Mouse (Mus musculus): ENCODE data around the gene Cpa5.

Gene Cpa5

GRCm38 (mm10) chr6:30610710-30611109 lies at the start of gene Cpa5:
TSS of gene Cpa5 (plus strand) at chr6:30611010.
- no peak for DNase-seq (ENCODE audit: low read depth)

DNA sequence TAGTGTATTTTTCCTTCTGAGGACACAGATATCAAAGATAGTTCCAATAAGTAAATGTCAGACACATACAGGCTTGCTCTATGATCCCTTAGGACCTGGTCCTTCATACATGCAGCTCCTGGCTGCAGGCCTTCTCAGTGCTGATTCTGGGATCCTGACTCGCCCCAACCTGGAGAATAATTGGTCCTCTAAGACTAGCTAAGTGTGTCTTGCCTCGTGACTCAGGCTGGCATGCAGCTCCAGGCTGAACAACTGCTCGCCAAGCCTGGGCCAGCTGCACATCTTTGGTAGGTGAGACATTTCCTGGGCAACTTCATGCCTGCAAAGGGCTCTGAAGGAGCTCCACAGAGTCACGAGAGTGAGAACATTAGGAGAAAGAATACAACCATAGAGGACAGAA lies 48.7 kb upstream of the Cpa5 start:
- DNase-seq (ENCODE audit: low read depth), result no peak

GRCm38 (mm10) chr6:30563575-30563974 lies 47.2 kb upstream of the Cpa5 start:
- DNase-seq (ENCODE audit: low read depth), result no peak

DNA sequence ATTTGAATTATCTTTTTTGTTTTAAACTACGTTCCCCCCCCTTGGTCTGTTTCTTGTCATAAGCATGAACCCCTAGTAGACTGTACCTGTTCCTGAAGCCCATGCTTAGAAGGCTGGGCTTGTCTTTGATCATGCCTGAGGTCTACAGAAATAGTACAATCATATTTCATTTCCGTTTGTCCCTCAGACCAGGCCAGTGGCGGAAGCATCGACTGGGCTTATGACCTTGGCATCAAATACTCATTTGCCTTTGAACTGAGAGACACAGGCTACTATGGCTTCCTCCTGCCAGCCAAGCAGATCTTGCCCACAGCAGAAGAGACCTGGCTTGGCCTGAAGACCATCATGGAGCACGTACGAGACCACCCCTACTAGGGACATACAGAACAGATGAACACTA lies 46.8 kb upstream of the Cpa5 start:
- no peak for DNase-seq (ENCODE audit: low read depth)

GRCm38 (mm10) chr6:30568069-30568468 lies 42.7 kb upstream of the Cpa5 start, which contains the start of gene Cpa4:
TSS of gene Cpa4 (plus strand) at chr6:30568369.
- no peak for DNase-seq (ENCODE audit: low read depth)

DNA sequence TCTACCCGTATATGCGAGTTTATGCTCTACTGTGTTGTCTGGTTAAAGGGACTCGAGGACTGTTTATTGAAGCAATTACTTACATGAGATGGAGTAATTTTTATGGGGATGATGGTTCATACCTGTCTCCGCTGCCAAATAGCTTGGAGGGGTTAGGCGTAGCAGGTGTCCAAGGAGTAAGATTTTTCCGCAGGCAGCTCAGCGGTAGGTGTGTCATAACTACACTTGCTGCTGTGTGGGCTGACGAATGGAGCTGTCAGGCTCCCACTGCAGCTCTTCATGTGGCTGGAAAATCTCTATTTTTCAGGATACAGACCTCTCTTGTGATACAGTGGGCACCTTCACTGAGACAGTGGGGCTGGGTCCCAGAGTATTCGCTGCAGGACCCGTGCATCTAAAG lies 41.5 kb upstream of the Cpa5 start:
- DNase-seq (ENCODE audit: low read depth), result no peak

DNA sequence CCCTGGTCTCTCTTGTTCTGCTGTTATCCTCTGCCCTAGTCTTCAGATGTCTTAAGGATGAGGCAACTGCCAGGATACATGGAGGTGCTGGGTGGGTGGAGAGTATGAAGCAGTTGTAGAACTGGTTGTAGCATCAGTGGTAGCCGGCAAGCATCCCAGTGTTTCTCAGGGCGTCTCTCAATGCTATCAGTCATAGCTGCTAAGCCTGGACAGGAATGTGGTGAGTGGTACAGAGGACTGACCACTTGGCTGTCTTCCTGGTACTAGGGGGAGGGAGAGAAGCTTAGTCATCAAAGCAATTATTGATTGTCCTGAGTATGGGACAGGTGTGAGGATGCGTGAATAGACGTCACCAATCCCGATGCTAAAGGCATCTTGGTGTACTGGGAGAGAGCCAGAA lies 40.8 kb upstream of the Cpa5 start:
- no peak for DNase-seq (ENCODE audit: low read depth)

- DNase-seq (ENCODE audit: low read depth), result no peak
Measured at GRCm38 (mm10) chr6:30572456-30573311, 38.1 kb upstream of the Cpa5 start.

- DNase-seq (ENCODE audit: low read depth), result no peak
Measured at GRCm38 (mm10) chr6:30573380-30573779, 37.4 kb upstream of the Cpa5 start.

- DNase-seq (ENCODE audit: low read depth), result no peak
Measured at GRCm38 (mm10) chr6:30574945-30575344, 35.9 kb upstream of the Cpa5 start.

GRCm38 (mm10) chr6:30576477-30577203 lies 34.2 kb upstream of the Cpa5 start:
- DNase-seq (ENCODE audit: low read depth), result no peak

- no peak for DNase-seq (ENCODE audit: low read depth)
Measured at GRCm38 (mm10) chr6:30579961-30580840, 30.6 kb upstream of the Cpa5 start.

DNA sequence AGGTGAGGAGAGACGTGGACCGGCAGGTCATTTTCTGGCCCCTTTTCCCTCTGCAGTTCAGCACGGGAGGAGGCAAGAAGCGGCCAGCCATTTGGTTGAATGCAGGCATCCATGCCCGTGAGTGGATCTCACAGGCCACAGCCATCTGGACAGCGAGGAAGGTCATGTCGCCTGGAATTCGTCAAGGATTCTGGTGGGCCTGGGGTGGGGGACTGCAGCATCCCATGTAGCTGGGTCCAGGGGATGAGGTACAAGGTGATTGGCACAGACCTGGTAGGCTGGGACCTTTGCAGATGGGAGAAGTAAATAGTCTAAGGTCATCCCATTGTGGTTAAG lies 30.0 kb upstream of the Cpa5 start:
- DNase-seq (ENCODE audit: low read depth), result no peak

DNA sequence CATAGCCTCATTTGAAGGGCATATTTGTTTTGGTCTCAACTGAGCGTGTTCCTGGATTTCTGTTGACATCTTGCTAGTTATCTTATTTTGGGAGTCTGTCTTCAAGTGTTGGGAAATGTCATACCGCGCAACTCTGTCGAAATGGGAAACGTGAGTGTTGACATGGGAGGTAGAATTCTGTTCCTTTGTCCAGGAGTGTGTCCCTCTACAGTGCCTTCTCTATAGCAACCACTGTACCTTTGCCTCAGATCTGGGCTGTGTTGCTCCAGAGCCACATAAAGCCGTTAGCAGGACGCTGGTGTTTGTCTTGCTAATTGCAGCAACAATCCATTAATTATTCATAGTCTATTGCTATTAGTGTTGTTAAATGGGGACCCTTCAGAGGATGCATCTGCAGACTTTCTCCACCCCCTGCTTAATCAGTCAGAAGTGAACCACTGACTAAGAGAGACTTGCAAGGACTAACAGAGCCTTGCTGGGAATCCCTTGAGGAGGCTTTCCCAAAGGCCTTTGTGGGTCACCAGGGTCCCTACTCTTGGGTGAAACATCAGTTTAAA lies 23.8 kb upstream of the Cpa5 start:
- no peak for DNase-seq (ENCODE audit: low read depth)

GRCm38 (mm10) chr6:30589819-30590218 lies 21.0 kb upstream of the Cpa5 start:
- no peak for DNase-seq (ENCODE audit: low read depth)

GRCm38 (mm10) chr6:30591851-30592404 lies 18.9 kb upstream of the Cpa5 start:
- DNase-seq (ENCODE audit: low read depth), result peak; percentile 38

GRCm38 (mm10) chr6:30592417-30592974 lies 18.3 kb upstream of the Cpa5 start:
- peak; percentile 5 for DNase-seq (ENCODE audit: low read depth)

DNA sequence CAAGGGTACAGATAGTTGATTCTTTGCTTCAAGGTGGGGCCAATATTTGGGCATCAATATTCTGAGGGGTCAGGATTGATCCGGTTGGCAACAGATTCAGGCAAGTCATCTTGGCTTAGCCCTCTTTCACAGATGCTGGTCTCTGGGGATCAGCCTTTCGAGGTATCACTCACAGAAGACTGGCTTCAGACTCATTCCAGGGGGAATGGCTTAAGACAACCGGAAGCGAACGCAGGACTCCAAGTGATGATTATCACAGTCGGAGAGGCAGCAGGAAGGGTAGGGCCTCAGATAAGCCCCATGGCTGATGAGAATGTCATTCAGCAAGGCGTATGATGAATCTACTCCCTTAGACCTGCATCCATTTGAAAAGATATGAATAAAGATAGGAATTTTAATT lies 16.4 kb upstream of the Cpa5 start:
- no peak for DNase-seq (ENCODE audit: low read depth)

DNA sequence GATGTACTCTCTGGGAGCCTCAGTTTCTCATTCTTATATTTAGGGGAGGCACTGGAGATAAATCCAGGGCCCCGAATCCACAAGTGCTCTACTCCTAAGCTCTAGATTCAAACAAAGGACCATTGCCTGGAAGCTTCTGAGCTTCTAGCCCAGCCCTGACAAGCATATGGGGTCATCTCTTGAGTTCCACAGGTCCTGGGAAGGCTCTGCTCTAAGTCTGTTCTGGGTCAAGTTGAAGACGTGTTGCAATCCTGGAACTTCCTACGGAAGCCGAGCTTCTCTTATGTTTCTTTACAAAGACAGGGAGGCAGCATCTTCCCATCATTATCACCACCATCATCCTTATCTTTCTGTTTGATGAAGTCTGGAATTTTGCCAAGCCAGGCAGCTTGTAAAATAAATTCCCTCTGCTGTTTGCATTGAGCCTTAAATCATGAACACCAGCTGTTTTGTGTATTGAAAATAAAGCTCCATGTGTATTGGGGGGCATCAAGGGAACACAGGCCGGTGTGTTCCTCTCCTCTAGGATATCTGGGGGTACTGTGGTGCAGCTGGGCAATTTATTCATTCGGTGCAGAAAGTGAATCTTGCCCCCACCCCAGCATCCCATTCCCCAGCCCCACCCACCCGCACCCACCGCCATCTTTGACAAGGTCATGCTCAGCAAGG lies 14.4 kb upstream of the Cpa5 start:
- no peak for DNase-seq (ENCODE audit: low read depth)

GRCm38 (mm10) chr6:30600033-30600432 lies 10.8 kb upstream of the Cpa5 start:
- DNase-seq (ENCODE audit: low read depth), result no peak

DNA sequence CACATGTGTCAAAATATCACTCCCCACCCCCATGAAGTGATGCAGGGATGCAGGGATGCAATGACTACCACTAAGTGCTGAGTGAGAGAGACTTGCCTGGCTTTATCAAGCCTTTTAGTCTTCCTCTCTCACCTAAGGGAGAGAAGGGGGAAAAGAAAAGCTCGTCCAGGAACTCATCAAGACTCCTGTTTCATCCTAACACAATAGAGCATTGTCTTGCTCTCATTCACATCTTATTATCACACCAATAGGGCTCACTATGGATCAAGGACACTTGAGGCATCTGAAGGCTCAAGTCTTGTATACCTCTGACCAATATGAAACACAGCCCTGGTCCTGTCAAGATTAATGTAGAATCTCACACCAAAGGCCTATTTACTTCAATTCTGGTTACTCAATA lies 9.8 kb upstream of the Cpa5 start:
- DNase-seq (ENCODE audit: low read depth), result no peak
